Mouse (Mus musculus) neural tube, embryonic 15.5 days (tissue): ENCODE results near the gene Stxbp2. TPM values are rescaled to one million over a fixed set of nuclear protein-coding genes. Genes with fewer than 3 reads are reported as not detected.
A peak's percentile ranks its signal among the peaks of the same experiment; 100 is the strongest.

Experiments used
- ATAC-seq: fragments of 200-750 bp; cut with Nextera tagmentation; 2 replicates; pipeline ENCODE4 v1.8.0; 2017; ENCODE audit warnings: mild to moderate bottlenecking, moderate TSS enrichment, moderate library complexity; ENCODE audit not compliant: low FRiP score
- H3K27ac ChIP-seq: fragments of 300-500 bp; sonication (generic); replicated peaks from 2 replicates; pipeline ENCODE4 v1.5.1; 2015; ENCODE audit warnings: mild to moderate bottlenecking, inconsistent platforms
- H3K27me3 ChIP-seq: fragments of 300-500 bp; sonication (generic); replicated peaks from 2 replicates; pipeline ENCODE4 v1.6.1; 2015; ENCODE audit warnings: inconsistent platforms
- H3K36me3 ChIP-seq: fragments of 300-500 bp; sonication (generic); 2 replicates; pipeline ENCODE4 v1.6.1; 2015; ENCODE audit warnings: inconsistent platforms
- H3K4me1 ChIP-seq: fragments of 300-500 bp; sonication (generic); 2 replicates; pipeline ENCODE4 v1.6.1; 2015; ENCODE audit warnings: inconsistent platforms
- H3K4me2 ChIP-seq: fragments of 300-500 bp; sonication (generic); 2 replicates; pipeline ENCODE4 v1.6.1; 2015; ENCODE audit warnings: inconsistent platforms, mild to moderate bottlenecking, moderate library complexity
- H3K4me3 ChIP-seq: fragments of 300-500 bp; sonication (generic); replicated peaks from 2 replicates; pipeline ENCODE4 v1.5.1; 2015; ENCODE audit warnings: mild to moderate bottlenecking, inconsistent platforms
- H3K9ac ChIP-seq: fragments of 300-500 bp; sonication (generic); replicated peaks from 2 replicates; pipeline ENCODE4 v1.6.1; 2015; ENCODE audit warnings: mild to moderate bottlenecking, inconsistent platforms
- H3K9me3 ChIP-seq: fragments of 300-500 bp; sonication (generic); replicated peaks from 2 replicates; pipeline ENCODE4 v1.6.1; 2016; ENCODE audit warnings: inconsistent platforms
- WGBS: fragments of 180-500 bp; shearing (Covaris S2); methylation state at CpG from one replicate; pipeline ENCODE4 v1.1.7; 2015; ENCODE audit warnings: mixed read lengths; 5-methylcytosine and 5-hydroxymethylcytosine counted together
- polyA plus RNA-seq: library from polyadenylated mRNA; unstranded; fragments of >200 nt; fragmentation: Nextera tagmentation; extraction: Ambion mirVana; gene quantifications from 2 replicates; pipeline ENCODE4 v1.2.1, GENCODE M21; 2015

Gene Stxbp2
- polyA plus RNA-seq, 1 experiment from 2014 or later, result 40.9 TPM

DNA sequence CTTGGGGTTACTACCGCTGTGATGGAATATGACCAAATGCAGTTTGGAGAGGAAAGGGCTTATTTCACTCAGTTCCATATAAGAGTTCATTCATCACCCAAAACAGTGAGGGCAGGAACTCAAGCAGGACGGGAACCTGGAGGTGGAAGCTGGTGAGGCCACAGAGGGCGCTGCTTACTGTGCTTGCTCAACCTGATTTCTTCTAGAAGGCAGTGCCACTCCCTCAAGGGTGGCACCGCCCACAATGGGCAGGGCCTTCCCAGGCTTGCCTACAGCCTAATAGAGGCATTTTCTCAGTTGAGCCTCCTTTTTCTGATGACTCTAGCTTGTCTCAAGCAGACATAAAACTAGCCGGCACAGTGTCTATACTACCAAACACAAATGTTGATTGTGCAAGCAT, 15.0 kb downstream of the Stxbp2 start:
- no peak overlapping the region for H3K4me3 ChIP-seq
- no peaks in the 10 kb centered on the region for H3K4me1 ChIP-seq
- no peak overlapping the region for H3K4me2 ChIP-seq
- H3K9me3 ChIP-seq, result no peaks in the 10 kb centered on the region
- no peak for ATAC-seq
- H3K9ac ChIP-seq, result no peak overlapping the region
- H3K27ac ChIP-seq, result no peak overlapping the region
- no peaks in the 10 kb centered on the region for H3K27me3 ChIP-seq
- H3K36me3 ChIP-seq, result no peaks in the 10 kb centered on the region
- WGBS, result 26% methylated on average over 5 of the region's 5 CpGs

DNA sequence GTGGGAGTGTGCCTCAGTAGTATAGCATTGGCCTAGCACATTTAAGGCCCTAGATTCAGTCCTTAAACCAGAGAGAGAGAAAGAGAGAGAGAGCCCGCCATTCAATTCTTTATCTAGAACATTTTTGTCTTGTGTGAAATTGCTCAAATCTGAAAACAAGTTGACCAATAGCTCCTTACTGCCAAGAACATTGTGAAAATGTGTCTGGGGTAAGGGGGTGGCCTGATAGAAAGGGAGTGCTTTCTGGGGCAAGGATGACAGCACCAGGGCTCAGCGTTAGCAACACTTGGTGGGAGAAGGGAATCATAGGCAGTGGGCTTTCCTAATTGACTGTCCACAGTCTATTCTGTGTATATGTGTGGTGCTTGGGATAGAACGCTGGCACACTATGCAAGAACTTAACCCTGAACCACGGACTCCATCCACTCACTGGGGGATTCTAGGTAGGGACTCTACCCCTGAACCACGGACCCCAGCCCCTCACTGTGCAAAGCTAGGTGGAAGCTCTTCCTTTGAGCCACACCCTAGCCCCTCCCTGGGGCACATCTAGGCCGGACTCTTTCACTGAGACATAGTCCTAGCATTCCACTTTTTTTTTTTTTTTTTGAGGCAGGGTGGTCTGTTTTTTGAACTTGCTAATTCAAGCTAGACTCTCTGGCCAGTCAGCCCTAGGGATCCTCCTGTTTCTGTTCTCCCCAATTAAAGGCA, 16.2 kb downstream of the Stxbp2 start:
- no peak overlapping the region for H3K4me3 ChIP-seq

GRCm38 (mm10) chr8:3647561-3647960, 16.8 kb downstream of the Stxbp2 start:
- H3K4me3 ChIP-seq, result no peak overlapping the region
- no peaks in the 10 kb centered on the region for H3K36me3 ChIP-seq
- no peaks in the 10 kb centered on the region for H3K9me3 ChIP-seq
- ATAC-seq, result no peak
- WGBS, result 84% methylated on average over 4 of the region's 4 CpGs
- H3K4me1 ChIP-seq, result no peaks in the 10 kb centered on the region
- H3K4me2 ChIP-seq, result no peak overlapping the region
- no peak overlapping the region for H3K27ac ChIP-seq
- no peaks in the 10 kb centered on the region for H3K27me3 ChIP-seq
- H3K9ac ChIP-seq, result no peak overlapping the region

More for the DNA sequence above, 16.2 kb downstream of the Stxbp2 start:
- no peak overlapping the region for H3K4me2 ChIP-seq
- no peaks in the 10 kb centered on the region for H3K27me3 ChIP-seq
- H3K27ac ChIP-seq, result no peak overlapping the region
- no peak overlapping the region for H3K9ac ChIP-seq
- H3K9me3 ChIP-seq, result no peaks in the 10 kb centered on the region
- no peaks in the 10 kb centered on the region for H3K36me3 ChIP-seq
- no peaks in the 10 kb centered on the region for H3K4me1 ChIP-seq
- WGBS, result 88% methylated on average over 6 of the region's 6 CpGs
- no peak for ATAC-seq

- H3K27me3 ChIP-seq, result no peaks in the 10 kb centered on the region
- ATAC-seq, result no peak
- no peaks in the 10 kb centered on the region for H3K4me1 ChIP-seq
- WGBS, result 81% methylated on average over 2 of the region's 2 CpGs
- no peak overlapping the region for H3K4me3 ChIP-seq
- no peak overlapping the region for H3K4me2 ChIP-seq
- H3K36me3 ChIP-seq, result no peaks in the 10 kb centered on the region
- H3K9ac ChIP-seq, result no peak overlapping the region
- no peaks in the 10 kb centered on the region for H3K9me3 ChIP-seq
- no peak overlapping the region for H3K27ac ChIP-seq
Measured at GRCm38 (mm10) chr8:3648268-3648667, 17.5 kb downstream of the Stxbp2 start.

DNA sequence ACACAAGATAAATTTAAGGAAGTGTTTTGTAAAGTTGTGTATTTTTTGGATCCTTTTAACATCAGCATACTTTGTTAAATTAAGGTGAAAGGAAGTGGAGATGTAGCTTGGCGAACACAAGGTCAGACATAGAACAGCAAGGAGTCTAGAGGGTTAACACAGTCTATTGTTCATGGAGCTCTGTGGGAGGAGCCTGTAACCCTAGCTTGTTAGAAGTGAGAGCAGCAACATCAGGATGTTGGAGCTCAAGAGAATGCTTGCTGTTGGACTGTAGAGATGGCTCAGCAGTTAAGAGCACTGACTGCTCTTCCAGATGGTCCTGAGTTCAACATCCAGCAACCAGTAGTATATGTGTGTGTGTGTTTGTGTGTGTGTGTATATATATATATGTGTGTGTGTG, 18.2 kb downstream of the Stxbp2 start:
- WGBS, result 42% methylated on average over 1 of the region's 1 CpGs
- Histone ChIP-seq H3K9ac (no peak overlapping the region), H3K4me1 (no peaks in the 10 kb centered on the region), H3K27me3 (no peaks in the 10 kb centered on the region), H3K36me3 (no peaks in the 10 kb centered on the region), H3K9me3 (no peaks in the 10 kb centered on the region), H3K4me3 (no peak overlapping the region), H3K27ac (no peak overlapping the region), H3K4me2 (no peak overlapping the region)
- no peak for ATAC-seq

DNA sequence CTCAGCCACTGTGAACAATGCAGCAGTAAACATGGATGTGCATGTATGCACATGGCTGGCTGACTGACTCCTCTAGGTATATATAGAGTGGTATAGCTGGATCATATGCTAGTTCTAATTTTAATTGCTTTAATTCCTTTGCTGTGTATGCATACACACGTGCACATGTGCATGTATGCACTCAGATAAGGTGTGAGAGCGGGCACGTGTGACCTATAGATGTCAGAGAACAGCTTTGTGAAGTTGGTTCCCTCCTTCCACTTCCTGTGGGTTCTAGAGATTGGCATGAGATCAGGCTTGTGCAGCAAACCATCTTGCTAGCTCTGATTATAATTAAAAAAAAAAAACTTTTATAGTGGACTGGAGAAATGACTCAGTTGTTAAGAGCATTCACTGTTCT, 22.1 kb downstream of the Stxbp2 start:
- Histone ChIP-seq H3K4me1 (peaks cover 9% of the 10 kb centered on the region; the same call in 1 of the 2 replicates), H3K27me3 (no peaks in the 10 kb centered on the region), H3K4me2 (no peak overlapping the region), H3K9me3 (no peaks in the 10 kb centered on the region), H3K9ac (no peak overlapping the region), H3K36me3 (no peaks in the 10 kb centered on the region), H3K27ac (no peak overlapping the region), H3K4me3 (no peak overlapping the region)
- 69% methylated on average over 3 of the region's 3 CpGs for WGBS
- ATAC-seq, result no peak

- Histone ChIP-seq H3K9me3 (no peaks in the 10 kb centered on the region), H3K9ac (no peak overlapping the region), H3K27me3 (no peaks in the 10 kb centered on the region), H3K36me3 (no peaks in the 10 kb centered on the region), H3K4me3 (no peak overlapping the region), H3K4me1 (peaks cover 9% of the 10 kb centered on the region; the same call in 1 of the 2 replicates), H3K27ac (no peak overlapping the region), H3K4me2 (no peak overlapping the region)
- 73% methylated on average over 11 of the region's 11 CpGs for WGBS
- ATAC-seq, result peak; percentile 51
Measured at GRCm38 (mm10) chr8:3654726-3655508, 24.2 kb downstream of the Stxbp2 start.

- no peaks in the 10 kb centered on the region for H3K9me3 ChIP-seq
- no peaks in the 10 kb centered on the region for H3K36me3 ChIP-seq
- no peak within 1 kb of the TSS for H3K4me2 ChIP-seq
- no peak within 1 kb of the TSS for H3K4me3 ChIP-seq
- H3K27ac ChIP-seq, result no peak within 1 kb of the TSS
- peaks cover 9% of the 10 kb centered on the region; the same call in 1 of the 2 replicates for H3K4me1 ChIP-seq
- 73% methylated on average over 3 of the region's 3 CpGs for WGBS
- ATAC-seq, result no peak
- H3K9ac ChIP-seq, result no peak within 1 kb of the TSS
- H3K27me3 ChIP-seq, result no peaks in the 10 kb centered on the region
Measured at GRCm38 (mm10) chr8:3655526-3655925, 24.8 kb downstream of the Stxbp2 start, which contains the start of gene Retn. Gene Retn, plus strand, starts transcription at chr8:3655770.

DNA sequence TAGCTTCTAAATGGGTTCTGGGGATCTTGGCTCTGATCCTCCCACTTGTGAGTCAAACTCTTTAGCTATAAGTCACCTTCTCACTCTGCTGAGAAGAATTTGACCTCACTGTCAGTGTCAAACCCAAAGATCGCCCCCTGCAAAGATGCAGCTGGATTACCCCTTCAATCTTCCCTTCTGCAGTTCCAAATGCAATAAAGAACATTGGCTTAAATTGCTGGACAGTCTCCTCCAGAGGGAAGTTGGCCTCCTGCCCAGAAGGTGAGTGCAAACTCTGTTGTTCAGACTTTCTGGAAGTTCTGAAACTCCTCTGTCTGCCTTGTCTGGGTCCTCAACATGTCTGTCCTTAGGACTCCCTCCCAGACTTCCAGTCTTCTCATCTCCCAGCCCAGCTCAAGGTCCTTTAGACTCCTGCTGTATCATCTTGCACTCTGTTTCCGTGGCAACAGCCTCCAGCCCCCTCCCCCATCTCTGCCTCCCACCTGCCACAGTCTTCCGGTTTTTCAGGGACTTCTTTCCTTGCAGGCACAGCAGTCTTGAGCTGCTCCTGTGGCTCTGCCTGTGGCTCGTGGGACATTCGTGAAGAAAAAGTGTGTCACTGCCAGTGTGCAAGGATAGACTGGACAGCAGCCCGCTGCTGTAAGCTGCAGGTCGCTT, 26.1 kb downstream of the Stxbp2 start:
- Histone ChIP-seq H3K27me3 (no peaks in the 10 kb centered on the region), H3K27ac (no peak overlapping the region), H3K4me3 (no peak overlapping the region), H3K4me1 (peaks cover 9% of the 10 kb centered on the region; the same call in 1 of the 2 replicates), H3K4me2 (no peak overlapping the region), H3K36me3 (no peaks in the 10 kb centered on the region), H3K9ac (no peak overlapping the region), H3K9me3 (no peaks in the 10 kb centered on the region)
- peak; percentile 34; the same call in 1 of the 2 replicates for ATAC-seq
- 23% methylated on average over 7 of the region's 7 CpGs for WGBS

DNA sequence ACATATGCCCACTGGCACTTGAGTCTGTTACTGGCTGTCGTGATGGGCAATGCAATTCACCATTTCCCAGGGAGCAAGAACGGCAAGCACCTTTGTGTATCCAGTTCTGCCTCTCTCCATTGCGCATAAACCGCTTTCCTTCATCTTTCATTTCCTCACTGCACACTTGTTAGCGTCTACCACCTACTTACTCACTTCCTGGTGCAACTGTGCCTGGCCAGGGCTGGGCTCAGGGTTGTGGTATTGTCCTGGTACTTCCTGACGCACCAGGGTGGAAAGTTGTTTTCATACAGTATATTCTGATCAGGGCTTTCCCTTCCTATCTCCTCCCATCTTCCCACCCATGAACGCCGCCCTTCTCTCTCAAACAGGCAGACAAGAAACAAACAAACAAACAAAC, 30.1 kb downstream of the Stxbp2 start:
- Histone ChIP-seq H3K36me3 (no peaks in the 10 kb centered on the region), H3K4me3 (no peak overlapping the region), H3K9ac (no peak overlapping the region), H3K4me1 (peaks cover 9% of the 10 kb centered on the region; the same call in 1 of the 2 replicates), H3K27me3 (no peaks in the 10 kb centered on the region), H3K9me3 (no peaks in the 10 kb centered on the region), H3K27ac (no peak overlapping the region), H3K4me2 (no peak overlapping the region)
- no peak for ATAC-seq
- 83% methylated on average over 8 of the region's 8 CpGs for WGBS

- H3K4me2 ChIP-seq, result no peak overlapping the region
- WGBS, result 71% methylated on average over 5 of the region's 5 CpGs
- H3K4me1 ChIP-seq, result no peaks in the 10 kb centered on the region
- no peak for ATAC-seq
- no peak overlapping the region for H3K27ac ChIP-seq
- H3K27me3 ChIP-seq, result no peaks in the 10 kb centered on the region
- H3K9ac ChIP-seq, result no peak overlapping the region
- no peaks in the 10 kb centered on the region for H3K36me3 ChIP-seq
- no peaks in the 10 kb centered on the region for H3K9me3 ChIP-seq
- H3K4me3 ChIP-seq, result no peak overlapping the region
Measured at GRCm38 (mm10) chr8:3664405-3664804, 33.6 kb downstream of the Stxbp2 start.
